Mouse (Mus musculus) gastrocnemius, adult 18-20 months (tissue): ENCODE results near the gene Mesd. TPM values are rescaled to one million over a fixed set of nuclear protein-coding genes. Genes with fewer than 3 reads are reported as not detected.
"Not testable (repeated sequence)": the region's sequence is repeated elsewhere in the genome, so short reads cannot be mapped to it uniquely, and the experiment has no call there.

Experiments
- DNase-seq: peaks from one replicate; pipeline ENCODE4 v3.0.0; 2021; ENCODE audit warnings: low spot score
- total RNA-seq, 2 experiments: library from RNA; stranded (reverse); gene quantifications; 2 replicates each; pipeline ENCODE4 v1.2.3; 2021

Mesd gene
- total RNA-seq, 2 experiments from 2014 or later: 23.4 to 28.7 TPM

DNA sequence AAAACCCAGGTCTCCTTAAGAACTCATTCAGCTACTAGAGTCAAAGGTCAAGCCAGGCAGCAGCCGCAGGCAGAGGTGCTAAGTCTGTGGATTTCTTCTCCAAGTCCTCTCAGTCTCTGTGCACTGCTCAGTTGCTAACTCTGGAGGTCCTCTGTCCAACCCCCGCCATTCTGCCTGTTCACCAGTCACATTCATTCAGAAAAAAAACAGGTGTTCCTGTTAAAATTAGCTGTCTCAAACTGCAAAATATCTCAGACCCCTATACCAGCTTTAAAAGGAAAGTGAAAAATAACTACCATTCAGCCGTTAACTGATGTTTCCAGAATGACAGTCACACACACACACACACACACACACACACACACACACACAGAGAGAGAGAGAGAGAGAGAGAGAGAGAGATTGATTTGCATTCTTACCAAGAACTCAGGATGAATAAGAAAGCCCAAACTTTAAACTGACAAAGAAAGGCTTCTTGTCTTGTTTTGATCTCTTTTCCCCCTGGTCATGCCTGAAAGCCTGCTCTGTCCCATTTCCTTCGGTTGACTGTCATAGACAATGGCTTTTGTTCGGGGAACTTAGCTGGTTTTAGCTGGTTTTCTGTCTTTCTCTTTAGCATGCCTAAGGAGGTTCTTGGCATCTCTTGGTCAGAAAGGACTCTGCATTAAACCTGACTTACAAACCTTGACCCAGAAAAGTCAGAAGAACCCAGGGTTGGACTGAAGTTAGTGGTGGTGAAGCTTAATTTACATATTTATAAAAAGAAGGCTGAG lies 5.4 kb upstream of the Mesd start:
- no peak for DNase-seq

DNA sequence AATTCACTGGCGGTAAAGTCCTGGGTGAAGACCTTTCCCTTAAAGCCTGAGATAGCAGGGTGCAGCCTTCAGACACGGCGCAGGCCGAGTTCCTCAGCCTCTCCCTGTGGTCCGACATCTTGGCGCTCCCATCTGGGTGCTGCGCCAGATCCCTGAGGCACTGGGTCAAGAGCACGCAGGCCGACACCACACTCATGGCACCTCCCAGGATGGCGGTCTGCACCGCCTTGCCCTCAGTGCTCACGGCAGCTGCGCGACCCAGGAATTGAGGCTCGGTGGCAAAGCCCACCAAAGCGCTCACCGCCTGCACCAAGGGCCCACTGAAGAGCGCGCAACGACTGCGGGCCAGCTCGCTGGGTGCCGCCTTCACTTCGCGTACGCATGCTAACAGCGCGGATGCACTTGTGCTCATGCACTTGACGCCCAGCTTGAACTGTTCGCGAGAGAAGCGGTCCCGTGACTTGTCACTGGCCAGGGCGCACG lies 2.1 kb upstream of the Mesd start:
- DNase-seq: peak; percentile 14

DNA sequence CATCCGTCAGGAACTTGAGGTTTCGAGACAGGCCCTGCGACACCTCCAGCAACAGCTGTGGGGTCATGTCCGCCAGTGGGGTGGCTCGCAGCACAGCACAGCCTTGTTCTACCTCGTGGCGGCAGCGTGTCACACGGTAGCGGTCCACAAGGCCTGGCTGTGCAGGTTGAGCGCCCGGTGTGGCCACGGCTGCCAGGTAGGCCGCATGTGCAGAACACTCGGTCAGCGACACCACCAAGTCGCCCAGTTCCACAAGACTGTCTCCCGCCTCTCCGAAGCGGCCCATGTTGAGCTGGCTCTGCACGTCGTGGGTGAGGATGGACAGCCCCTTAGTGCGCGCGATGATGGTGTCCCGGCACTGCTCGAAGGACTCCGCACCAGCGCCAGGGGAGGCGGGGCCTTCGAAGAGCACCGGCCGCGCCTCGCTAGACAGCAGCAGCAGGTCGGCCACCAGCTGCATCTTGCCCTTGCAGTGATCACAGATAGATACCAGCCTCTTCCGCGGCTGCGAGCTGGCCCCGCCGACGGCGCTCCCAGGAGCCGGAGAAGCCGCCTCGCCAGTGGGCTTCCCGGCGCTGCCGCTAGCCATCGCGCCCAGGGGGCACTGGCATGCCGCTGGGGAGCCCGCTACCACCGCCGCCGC lies 1.5 kb upstream of the Mesd start:
- peak; percentile 33 for DNase-seq

DNA sequence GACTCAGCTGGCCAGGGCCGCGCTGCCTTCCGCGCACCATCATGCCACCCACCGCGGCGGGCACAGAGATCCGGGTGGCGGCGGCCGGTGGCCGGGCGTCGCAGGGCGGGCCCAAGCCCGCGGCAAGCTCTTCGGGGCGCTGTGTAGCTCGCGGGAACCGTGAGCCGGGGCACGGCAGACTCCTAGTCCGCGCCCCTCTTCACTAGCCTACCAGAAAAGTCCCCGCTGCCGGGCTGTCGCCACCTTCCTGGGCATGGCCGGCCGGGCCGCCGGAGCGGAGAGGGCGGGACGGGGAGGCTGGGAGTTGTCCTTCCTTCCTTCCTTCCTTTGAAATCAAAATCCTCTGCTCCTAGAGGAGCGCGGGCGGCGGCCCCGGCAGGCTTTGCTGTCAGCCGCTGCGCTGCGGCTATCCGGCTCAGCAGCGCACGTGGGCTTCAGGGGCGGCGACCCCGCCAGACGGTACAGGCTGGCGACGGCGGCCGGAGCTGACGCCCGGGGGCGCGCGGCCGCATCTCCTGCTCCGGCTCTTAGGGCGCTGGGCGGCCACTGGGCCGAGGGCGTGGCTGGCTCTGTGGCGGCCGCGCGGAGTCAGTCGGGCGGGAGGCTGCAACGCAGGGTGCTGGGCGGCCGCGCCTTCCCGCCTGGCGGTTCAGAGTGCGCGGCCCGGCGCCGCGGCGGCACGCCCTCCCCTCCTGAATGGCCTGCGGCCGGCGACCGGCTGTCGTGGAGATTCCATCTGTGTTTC lies 818 bp upstream of the Mesd start:
- DNase-seq: peak; percentile 58

DNA sequence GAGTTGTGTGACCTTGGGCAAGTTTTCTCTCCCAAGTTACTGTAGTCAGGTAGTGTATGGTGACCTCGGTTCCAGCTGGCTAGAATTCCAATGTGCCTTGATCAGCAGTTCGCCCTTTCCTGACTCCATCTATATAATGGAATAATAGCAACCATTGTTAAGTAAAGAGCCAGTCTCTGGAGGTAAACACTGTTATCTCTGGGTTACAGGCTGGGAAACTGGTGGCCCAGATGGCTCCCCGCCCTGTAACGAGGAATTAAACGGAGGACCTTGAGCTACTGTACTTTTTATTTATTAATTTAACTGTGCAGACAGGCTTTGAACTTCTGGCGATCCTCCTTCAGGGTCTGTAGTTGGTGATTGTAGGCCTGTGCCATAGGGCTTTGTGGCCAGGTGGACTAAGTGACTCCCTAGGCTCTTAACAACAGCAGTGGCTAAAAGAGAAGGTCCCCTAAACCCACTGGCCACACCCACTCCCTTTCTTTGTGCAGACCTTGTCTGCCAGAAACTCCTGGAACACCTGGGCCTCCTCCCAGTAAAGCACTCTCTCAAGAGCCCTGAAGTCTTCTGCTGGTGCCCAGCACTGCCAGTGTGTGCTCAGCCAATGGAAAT lies 761 bp downstream of the Mesd start:
- DNase-seq: no peak

DNA sequence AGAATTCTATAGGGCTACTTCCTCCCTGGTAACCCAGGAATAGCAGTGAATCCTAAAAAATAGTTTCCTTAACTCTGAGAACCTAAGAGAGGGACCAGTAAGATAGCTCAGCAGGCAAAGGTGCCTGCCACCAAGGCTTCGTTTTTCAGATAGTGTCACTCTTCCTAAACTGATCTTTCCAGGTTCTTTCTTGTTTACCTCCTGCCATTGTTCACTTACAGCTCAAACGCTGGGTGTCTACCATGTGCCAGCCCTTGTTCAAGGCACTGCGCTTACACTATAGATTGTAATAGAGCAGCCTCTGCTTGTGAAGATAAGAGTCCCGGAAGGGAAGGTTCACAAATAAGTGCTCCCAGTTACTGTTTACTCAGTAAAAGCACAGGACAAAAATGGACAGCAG lies 1.6 kb downstream of the Mesd start:
- no peak for DNase-seq

DNA sequence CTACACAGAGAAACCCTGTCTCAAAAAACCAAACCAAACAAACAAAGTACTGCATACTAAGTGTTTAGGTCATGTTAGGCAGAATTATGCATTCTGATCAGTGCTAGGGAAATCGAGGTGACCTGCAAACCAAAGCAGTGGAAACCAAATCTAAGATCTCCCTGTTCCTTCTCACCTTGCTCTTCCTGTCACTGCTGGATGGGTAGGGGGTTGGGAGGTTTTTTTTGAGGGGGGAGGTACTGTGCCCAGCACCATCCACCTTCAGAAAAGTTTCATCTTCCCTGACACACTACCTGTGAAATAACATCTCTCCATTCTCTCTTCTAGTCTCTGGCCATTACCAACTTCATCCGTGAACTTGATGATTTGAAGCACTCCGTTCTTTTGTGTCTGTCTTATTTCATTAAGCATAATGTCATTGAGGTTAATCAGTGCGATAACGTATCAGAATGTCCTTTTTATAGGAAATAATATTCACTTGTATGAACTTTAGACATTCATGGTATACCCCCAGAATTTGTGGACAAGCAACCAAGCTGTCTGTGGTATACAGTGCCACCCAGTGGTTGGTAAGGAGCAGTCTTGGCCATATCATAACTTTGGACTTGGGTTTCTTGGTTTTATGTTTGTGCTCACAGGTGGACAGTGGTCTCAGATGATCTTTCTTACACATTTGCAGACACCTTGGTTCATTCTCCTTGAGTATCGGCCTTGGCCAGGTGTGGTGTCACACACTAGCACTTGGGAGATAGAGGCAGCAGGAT lies 2.3 kb downstream of the Mesd start:
- no peak for DNase-seq

DNA sequence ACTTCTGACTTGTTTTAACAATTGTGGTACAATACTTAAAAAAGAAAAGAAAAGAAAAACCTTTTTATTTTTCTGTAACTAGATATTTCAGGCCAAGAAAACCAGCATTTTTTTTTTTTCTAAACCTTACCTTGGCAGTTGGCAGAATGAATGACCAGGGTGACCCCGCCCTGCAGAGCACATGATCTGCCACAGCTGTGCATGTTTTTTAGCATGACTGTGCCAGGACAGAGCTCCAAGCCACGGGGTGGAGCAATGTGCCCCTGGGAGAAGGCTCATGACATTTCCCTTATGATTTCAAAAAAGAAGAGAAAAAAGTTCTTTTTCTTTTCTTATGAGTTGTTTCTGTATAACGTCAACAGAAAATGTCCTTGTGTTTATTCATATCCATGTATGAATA lies 5.1 kb downstream of the Mesd start:
- peak; percentile 73 for DNase-seq

DNA sequence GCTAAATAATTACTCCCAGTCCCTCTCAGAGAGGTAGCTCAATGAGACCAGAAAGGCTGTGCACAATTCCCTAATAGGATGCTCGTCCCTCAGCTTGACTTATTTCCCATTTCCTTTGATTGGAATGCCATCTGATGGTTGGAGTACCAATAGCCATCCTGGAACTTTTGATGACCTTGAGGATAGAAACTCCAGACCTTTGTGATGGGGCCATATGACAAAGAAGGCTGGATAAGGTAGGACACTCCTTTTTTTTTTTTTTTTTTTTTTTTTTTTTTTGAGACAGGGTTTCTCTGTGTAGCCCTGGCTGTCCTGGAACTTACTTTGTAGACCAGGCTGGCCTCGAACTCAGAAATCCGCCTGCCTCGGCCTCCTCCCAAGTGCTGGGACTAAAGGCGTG lies 5.7 kb downstream of the Mesd start:
- DNase-seq: not testable (repeated sequence)

DNA sequence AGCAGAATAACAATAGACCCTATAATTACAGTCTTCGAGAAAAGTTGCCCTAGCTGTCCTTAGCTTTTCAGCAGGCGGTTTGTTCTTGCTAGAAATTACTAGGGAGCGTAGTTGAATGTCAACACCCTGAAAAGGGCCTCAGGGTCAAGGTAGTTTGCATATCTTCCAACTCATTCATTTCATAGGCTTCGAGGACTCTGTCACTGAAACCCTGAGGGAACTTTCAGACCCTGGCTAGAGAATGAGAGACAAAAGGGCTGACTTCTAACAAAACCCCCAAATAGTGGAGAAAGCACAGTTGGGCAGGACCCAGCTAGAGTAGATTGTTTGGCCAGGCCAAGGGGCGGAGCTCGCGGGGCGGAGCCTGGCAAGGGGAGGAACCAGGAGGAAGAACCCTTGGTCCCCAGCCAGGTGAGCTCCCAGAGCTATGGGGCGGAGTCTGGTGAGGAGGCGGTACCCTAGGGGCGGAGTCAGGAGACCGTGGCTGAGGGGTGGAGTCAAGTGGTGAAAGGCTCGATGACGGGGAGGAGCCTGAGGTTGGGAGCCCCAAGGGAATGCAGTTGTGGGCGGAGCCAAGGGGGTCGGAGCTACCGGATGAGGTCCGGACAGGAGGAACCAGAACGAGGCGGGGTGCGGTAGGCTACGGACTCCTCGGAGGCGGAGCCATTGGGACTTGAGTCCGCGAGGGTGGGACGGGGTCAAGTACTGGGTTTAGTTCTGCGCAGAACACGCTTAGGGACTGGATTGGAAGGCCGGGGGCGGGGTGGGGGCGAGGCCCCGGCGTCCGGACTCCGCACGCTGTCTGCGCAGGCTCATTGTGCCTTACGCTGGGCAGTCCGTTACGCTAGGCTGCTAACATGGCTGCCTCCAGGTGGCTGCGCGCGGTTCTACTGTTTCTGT lies 7.4 kb downstream of the Mesd start:
- peak; percentile 100 for DNase-seq

DNA sequence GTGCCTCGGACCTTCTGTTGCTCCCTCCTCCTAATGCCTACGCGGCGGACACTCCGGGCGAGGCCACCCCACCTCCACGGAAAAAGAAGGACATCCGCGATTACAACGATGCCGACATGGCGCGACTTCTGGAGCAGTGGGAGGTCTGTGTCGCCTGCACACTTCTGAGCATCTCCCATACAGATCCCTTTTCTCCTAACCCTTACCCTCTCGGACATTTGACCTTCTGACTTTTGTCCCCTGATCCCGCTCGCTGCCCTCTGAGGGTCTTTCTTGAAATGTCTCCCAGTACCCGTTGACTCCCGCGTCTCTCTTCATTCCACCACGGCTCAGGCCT lies 8.0 kb downstream of the Mesd start:
- DNase-seq: no peak

DNA sequence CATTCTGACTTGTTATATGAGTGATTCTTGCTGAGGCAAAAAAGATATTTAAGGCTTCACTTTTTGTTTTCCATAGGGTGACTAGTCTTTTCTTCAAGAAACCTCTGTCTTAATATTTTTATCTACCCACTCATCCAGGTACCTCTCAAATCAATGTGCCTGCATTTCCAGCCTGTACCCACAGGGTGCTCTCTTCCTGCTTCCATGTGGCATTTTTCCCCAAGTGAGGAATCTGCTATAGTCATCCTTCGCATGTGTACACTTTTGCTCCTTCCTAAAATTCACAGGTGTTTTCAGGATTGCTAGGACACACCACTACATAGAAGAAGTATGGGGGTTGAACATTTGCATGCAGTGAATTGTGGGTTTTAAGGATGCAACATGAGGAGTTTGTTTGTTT lies 10.1 kb downstream of the Mesd start:
- no peak for DNase-seq

DNA sequence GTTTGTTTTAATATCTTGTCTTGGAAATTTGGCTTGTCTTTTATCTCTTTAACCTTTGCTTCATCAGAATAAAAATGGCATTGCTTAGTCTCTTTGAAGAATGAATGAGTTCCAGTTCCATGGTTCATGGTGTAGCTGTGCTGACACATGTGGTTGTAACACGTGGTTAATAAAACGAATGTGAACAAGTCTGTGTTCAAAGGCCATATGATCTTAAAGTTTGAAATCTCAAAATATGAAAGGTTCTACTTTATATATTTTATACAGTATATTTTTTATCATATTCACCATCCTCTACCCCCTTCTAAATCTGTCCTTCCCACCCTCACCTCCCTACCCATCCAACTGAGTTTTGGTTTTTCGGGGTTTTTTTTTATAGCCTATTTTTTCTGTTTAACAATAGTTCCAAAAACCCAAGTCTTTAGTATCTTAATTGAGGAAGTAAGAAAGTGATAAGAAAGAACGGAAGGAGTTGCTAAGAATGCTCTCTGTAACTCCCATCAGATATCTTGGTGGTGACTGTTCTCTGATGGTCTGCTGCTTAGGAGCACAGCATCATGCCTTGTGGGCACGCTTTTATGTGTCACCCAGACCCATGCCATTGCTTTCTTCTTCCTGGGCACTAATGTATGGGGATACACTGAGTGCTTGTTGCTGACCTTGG lies 11.9 kb downstream of the Mesd start:
- DNase-seq: no peak

DNA sequence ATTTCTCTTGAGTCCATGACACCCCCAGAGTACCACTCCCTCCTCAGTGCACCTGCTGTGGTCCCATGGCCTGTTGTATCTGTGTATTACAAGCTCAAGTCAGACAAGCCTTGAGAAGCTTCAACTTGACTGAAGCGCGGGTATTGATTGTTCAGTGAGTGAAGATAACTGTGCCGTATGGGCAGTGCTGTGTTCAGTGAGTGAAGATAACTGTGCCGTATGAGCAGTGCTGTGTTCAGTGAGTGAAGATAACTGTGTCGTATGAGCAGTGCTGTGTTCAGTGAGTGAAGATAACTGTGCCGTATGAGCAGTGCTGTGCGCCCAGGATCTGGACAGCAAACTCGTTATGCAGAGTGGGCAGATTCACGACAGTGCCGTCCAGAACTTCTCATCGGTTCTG lies 14.0 kb downstream of the Mesd start:
- DNase-seq: no peak

DNA sequence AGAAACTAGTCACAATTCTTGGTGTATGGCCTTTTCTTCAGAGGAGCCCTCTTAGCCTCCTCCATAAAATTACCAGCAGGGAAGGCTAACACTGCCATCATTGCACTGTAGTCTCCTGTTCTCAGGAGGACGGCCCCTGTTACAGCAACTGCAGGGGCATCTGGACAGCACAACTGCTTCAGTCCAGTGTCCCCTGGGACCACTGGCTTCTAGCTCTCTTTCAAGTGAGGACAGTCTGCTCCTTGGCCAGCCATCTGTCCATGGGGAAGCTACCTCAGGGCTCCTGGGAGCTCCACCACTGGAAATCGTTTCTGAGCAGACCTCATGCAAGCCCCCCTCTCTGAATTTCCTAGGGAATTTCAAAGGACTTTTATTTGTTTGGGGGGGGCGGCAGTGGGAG lies 16.3 kb downstream of the Mesd start:
- no peak for DNase-seq

DNA sequence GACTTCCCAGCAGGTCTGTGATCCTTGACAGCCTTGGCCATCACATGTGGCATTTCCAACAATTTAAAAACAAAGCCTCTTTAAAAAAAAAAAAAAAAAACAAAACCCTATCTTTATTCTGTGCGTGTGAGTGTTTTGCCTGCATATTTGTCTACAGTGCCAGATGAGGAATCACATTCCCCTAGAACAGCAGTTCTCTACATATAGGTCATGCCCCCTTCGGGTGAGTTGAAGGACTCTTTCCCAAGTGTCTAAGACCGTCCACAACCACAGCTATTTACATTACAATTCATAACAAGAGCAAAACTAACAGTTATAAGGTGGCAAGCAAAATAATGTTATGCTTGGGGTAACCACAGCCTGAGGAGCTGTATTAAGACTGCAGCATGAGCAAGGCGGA lies 17.2 kb downstream of the Mesd start:
- DNase-seq: no peak

DNA sequence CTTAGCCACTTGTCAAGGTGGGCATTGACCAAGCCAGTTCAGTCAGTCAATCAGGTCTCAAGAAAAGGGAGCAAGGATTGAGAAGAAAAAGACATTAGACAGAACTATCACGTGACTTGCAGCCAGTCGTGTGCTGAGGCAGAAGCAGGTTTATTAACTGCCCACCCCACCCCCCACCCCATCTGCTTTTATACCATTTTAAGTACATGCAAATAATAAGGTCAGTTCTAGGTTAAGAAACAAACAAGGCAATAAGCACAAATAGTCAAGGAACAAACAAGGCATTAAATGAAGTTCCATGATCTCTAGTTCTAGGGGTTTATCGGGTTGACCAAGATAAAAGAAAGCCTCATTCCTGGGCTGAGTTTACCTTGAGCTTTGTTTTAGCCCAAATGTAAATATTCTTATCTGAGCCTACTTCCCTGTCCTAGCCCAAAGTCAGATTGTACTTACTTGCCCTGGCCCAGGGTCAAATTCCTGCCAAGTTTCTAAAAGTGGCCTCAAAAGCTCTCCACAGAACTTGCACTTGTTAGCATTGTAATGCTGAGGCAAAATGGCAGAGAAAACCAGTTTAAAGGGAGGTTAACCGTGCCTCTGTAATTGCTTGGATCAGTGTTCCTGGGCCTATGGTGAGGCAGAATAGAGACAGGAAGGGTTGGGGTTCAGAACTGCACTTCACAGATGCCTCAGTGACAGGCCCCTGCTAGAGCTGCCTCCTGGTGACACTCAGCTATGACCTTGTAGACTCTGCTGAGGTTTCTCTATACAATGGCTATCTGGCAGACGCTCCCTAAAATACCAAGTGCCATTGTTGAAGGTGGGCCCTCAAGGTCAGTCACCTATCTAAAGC lies 18.3 kb downstream of the Mesd start:
- DNase-seq: no peak

DNA sequence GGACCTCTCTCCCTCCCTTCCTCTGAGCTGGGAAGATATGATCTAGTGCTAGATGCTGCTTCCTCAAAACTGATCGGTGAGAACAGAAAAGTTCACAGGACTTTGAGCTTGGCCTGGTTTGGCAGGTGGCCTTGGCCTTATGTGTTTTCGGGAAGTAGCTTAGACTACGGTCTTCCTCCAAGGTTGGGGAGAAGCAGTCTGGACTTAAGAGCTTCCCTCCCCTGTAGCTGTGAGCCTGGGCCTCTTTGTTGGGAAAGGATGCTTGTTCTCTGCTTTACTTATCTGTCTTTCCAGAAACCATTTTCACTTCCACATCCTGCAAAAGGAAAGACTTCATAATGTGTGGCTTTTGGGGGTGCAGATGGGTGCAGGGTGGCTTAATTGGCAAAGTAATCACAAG lies 20.6 kb downstream of the Mesd start:
- no peak for DNase-seq

DNA sequence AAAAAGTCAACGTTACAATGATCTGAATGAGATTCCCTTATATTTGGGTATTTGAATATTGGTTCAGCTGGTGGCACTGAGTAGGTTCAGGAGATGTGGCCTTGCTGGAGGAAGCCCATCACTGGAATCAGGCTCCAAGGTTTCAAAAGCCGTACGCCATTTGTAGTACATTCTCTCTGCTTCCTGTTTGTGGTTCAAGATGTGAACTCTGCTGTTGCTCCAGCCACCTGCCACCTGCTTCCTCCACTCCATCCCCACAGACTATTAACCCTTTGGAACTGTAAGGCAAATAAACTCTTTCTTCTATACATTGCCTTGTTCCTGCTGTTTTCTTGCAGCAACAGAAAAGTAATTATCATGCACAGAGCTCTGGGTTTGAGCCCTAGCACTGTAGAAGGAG lies 27.6 kb downstream of the Mesd start:
- DNase-seq: no peak
